Mouse (Mus musculus) embryonic facial prominence, embryonic 14.5 days (tissue): ENCODE results near the gene Cacna1h. TPM values are rescaled to one million over a fixed set of nuclear protein-coding genes. Genes with fewer than 3 reads are reported as not detected.
A peak's percentile ranks its signal among the peaks of the same experiment; 100 is the strongest.

Source experiments
- ATAC-seq: fragments of 200-750 bp; cut with Nextera tagmentation; 2 replicates; pipeline ENCODE4 v1.8.0; 2017; ENCODE audit warnings: low read depth, moderate number of reproducible peaks, moderate TSS enrichment
- DNase-seq: peaks from one replicate; pipeline ENCODE4 v3.0.0-alpha.2; 2015; ENCODE audit warnings: low spot score
- H3K27ac ChIP-seq: fragments of 300-500 bp; sonication (generic); replicated peaks from 2 replicates; pipeline ENCODE4 v1.5.1; 2014; ENCODE audit warnings: low read depth, mild to moderate bottlenecking, low read length, moderate library complexity
- H3K27me3 ChIP-seq: fragments of 300-500 bp; sonication (generic); replicated peaks from 2 replicates; pipeline ENCODE4 v1.6.1; 2014; ENCODE audit warnings: low read length; ENCODE audit not compliant: control insufficient read depth, insufficient read depth
- H3K36me3 ChIP-seq: fragments of 300-500 bp; sonication (generic); 2 replicates; pipeline ENCODE4 v1.6.1; 2014; ENCODE audit warnings: low read length, mixed read lengths; ENCODE audit not compliant: control insufficient read depth, insufficient read depth
- H3K4me1 ChIP-seq: fragments of 300-500 bp; sonication (generic); 2 replicates; pipeline ENCODE4 v1.6.1; 2014; ENCODE audit warnings: antibody characterized with exemption, low read length; ENCODE audit not compliant: control insufficient read depth, insufficient read depth
- H3K4me2 ChIP-seq: fragments of 300-500 bp; sonication (generic); 2 replicates; pipeline ENCODE4 v1.6.1; 2014; ENCODE audit warnings: low read depth, mild to moderate bottlenecking, low read length, moderate library complexity, mixed read lengths
- H3K4me3 ChIP-seq: fragments of 300-500 bp; sonication (generic); 2 replicates; pipeline ENCODE4 v1.5.1; 2014; ENCODE audit warnings: low read depth, mild to moderate bottlenecking, low read length
- H3K9ac ChIP-seq: fragments of 300-500 bp; sonication (generic); 2 replicates; pipeline ENCODE4 v1.6.1; 2014; ENCODE audit warnings: low read depth, mild to moderate bottlenecking, low read length, moderate library complexity, mixed read lengths
- H3K9me3 ChIP-seq: fragments of 300-500 bp; sonication (generic); 2 replicates; pipeline ENCODE4 v1.6.1; 2016; ENCODE audit warnings: low read length; ENCODE audit not compliant: control insufficient read depth
- WGBS: fragments of 180-500 bp; shearing (Covaris S2); extraction: QIAGEN DNeasy Blood & Tissue Kit; methylation state at CpG from one replicate; pipeline ENCODE4 v1.1.7; 2014; 5-methylcytosine and 5-hydroxymethylcytosine counted together
- polyA plus RNA-seq: library from polyadenylated mRNA; unstranded; fragments of >200 nt; fragmentation: Nextera tagmentation; extraction: Ambion mirVana; gene quantifications from 2 replicates; pipeline ENCODE4 v1.2.1, GENCODE M21; 2014

The Cacna1h gene
- polyA plus RNA-seq, 1 experiment from 2014 or later = 5.2 TPM

GRCm38 (mm10) chr17:25398520-25398838 is 35.1 kb downstream of the Cacna1h start:
- Histone ChIP-seq H3K27ac (no peak overlapping the region), H3K27me3 (no peaks in the 10 kb centered on the region), H3K36me3 (peaks cover 14% of the 10 kb centered on the region), H3K9me3 (no peaks in the 10 kb centered on the region), H3K4me2 (no peak overlapping the region), H3K4me1 (no peaks in the 10 kb centered on the region), H3K4me3 (no peak overlapping the region), H3K9ac (no peak overlapping the region)
- WGBS = 28% methylated on average over 13 of the region's 13 CpGs
- DNase-seq = no peak
- peak; percentile 1; the same call in 1 of the 2 replicates for ATAC-seq

GRCm38 (mm10) chr17:25397804-25398519 is 35.6 kb downstream of the Cacna1h start:
- Histone ChIP-seq H3K4me2 (no peak overlapping the region), H3K36me3 (peaks cover 18% of the 10 kb centered on the region), H3K27ac (no peak overlapping the region), H3K4me3 (no peak overlapping the region), H3K9me3 (no peaks in the 10 kb centered on the region), H3K9ac (no peak overlapping the region), H3K4me1 (no peaks in the 10 kb centered on the region), H3K27me3 (no peaks in the 10 kb centered on the region)
- ATAC-seq (peak; percentile 41; the same call in 1 of the 2 replicates), DNase-seq (peak; percentile 73)
- 31% methylated on average over 14 of the region's 14 CpGs for WGBS

GRCm38 (mm10) chr17:25394526-25394925 is 39.1 kb downstream of the Cacna1h start:
- Histone ChIP-seq H3K36me3 (peaks cover 27% of the 10 kb centered on the region), H3K27me3 (no peaks in the 10 kb centered on the region), H3K4me3 (no peak overlapping the region), H3K4me1 (no peaks in the 10 kb centered on the region), H3K9ac (no peak overlapping the region), H3K4me2 (no peak overlapping the region), H3K27ac (no peak overlapping the region), H3K9me3 (no peaks in the 10 kb centered on the region)
- 83% methylated on average over 4 of the region's 4 CpGs for WGBS
- no peak for ATAC-seq
- DNase-seq = no peak

GRCm38 (mm10) chr17:25374011-25374410 is 59.6 kb downstream of the Cacna1h start:
- 48% methylated on average over 4 of the region's 9 CpGs for WGBS
- Histone ChIP-seq H3K27ac (no peak overlapping the region), H3K4me2 (no peak overlapping the region), H3K4me1 (no peaks in the 10 kb centered on the region), H3K9ac (no peak overlapping the region), H3K4me3 (no peak overlapping the region), H3K9me3 (no peaks in the 10 kb centered on the region), H3K36me3 (peaks cover 14% of the 10 kb centered on the region; the same call in 1 of the 2 replicates), H3K27me3 (no peaks in the 10 kb centered on the region)
- ATAC-seq (0 out of 2 replicates have a peak, but pooled peaks have one; percentile 38), DNase-seq (peak; percentile 30)

GRCm38 (mm10) chr17:25372491-25372890 is 61.1 kb downstream of the Cacna1h start:
- ATAC-seq = no peak
- H3K9ac ChIP-seq = no peak overlapping the region
- H3K4me3 ChIP-seq = no peak overlapping the region
- H3K9me3 ChIP-seq = no peaks in the 10 kb centered on the region
- WGBS = 83% methylated on average over 8 of the region's 8 CpGs
- no peaks in the 10 kb centered on the region for H3K27me3 ChIP-seq
- peaks cover 11% of the 10 kb centered on the region; the same call in 1 of the 2 replicates for H3K36me3 ChIP-seq
- DNase-seq = no peak
- H3K27ac ChIP-seq = no peak overlapping the region
- no peaks in the 10 kb centered on the region for H3K4me1 ChIP-seq
- no peak overlapping the region for H3K4me2 ChIP-seq

- no peaks in the 10 kb centered on the region for H3K36me3 ChIP-seq
- no peaks in the 10 kb centered on the region for H3K9me3 ChIP-seq
- no peak within 1 kb of the TSS for H3K9ac ChIP-seq
- H3K27ac ChIP-seq = no peak within 1 kb of the TSS
- no peak within 1 kb of the TSS for H3K4me3 ChIP-seq
- ATAC-seq = no peak
- 74% methylated on average over 3 of the region's 3 CpGs for WGBS
- DNase-seq = no peak
- H3K27me3 ChIP-seq = no peaks in the 10 kb centered on the region
- no peaks in the 10 kb centered on the region for H3K4me1 ChIP-seq
- H3K4me2 ChIP-seq = no peak within 1 kb of the TSS
These were observed 64.6 kb downstream of the Cacna1h start, which contains the start of gene Tpsg1 for GRCm38 (mm10) chr17:25368973-25369372. Gene Tpsg1 (plus strand): TSS chr17:25369273.

GRCm38 (mm10) chr17:25366005-25366404 is 67.6 kb downstream of the Cacna1h start, which contains the start of gene Tpsb2:
Gene Tpsb2 (plus strand): TSS chr17:25366305.
- Histone ChIP-seq H3K27me3 (no peaks in the 10 kb centered on the region), H3K36me3 (no peaks in the 10 kb centered on the region), H3K4me1 (no peaks in the 10 kb centered on the region), H3K9me3 (no peaks in the 10 kb centered on the region), H3K9ac (no peak within 1 kb of the TSS), H3K27ac (no peak within 1 kb of the TSS), H3K4me2 (no peak within 1 kb of the TSS), H3K4me3 (no peak within 1 kb of the TSS)
- no peak for ATAC-seq
- no peak for DNase-seq
- WGBS = 63% methylated on average over 2 of the region's 2 CpGs

- ATAC-seq (no peak), DNase-seq (peak; percentile 7)
- no peaks in the 10 kb centered on the region for H3K36me3 ChIP-seq
- no peaks in the 10 kb centered on the region for H3K4me1 ChIP-seq
- H3K9ac ChIP-seq = no peak overlapping the region
- no peaks in the 10 kb centered on the region for H3K9me3 ChIP-seq
- no peak overlapping the region for H3K27ac ChIP-seq
- 5% methylated on average over 1 of the region's 1 CpGs for WGBS
- H3K4me2 ChIP-seq = no peak overlapping the region
- no peak overlapping the region for H3K4me3 ChIP-seq
- no peaks in the 10 kb centered on the region for H3K27me3 ChIP-seq
These were observed 69.9 kb downstream of the Cacna1h start for GRCm38 (mm10) chr17:25363726-25364125.

GRCm38 (mm10) chr17:25361291-25361690 is 72.3 kb downstream of the Cacna1h start:
- no peak overlapping the region for H3K4me2 ChIP-seq
- DNase-seq (no peak), ATAC-seq (no peak)
- no peaks in the 10 kb centered on the region for H3K4me1 ChIP-seq
- no peaks in the 10 kb centered on the region for H3K27me3 ChIP-seq
- 71% methylated on average over 2 of the region's 2 CpGs for WGBS
- no peak overlapping the region for H3K4me3 ChIP-seq
- no peak overlapping the region for H3K27ac ChIP-seq
- no peak overlapping the region for H3K9ac ChIP-seq
- no peaks in the 10 kb centered on the region for H3K36me3 ChIP-seq
- no peaks in the 10 kb centered on the region for H3K9me3 ChIP-seq
